Mouse (Mus musculus) CH12.LX (cell line): Measurements from ENCODE around the gene Eif4h. TPM values are rescaled to one million over a fixed set of nuclear protein-coding genes. Genes with fewer than 3 reads are reported as not detected.

ENCODE experiments used
- DNase-seq: peaks from one replicate; pipeline ENCODE4 v3.0.0-alpha.2; 2013; ENCODE audit errors: extremely low read depth
- H3K27ac ChIP-seq: 2 replicates; pipeline ENCODE4 v1.5.1; 2012; ENCODE audit warnings: low read depth, mild to moderate bottlenecking, control low read depth, moderate library complexity; ENCODE audit not compliant: insufficient read depth
- H3K27me3 ChIP-seq: replicated peaks from 2 replicates; pipeline ENCODE3; 2012; ENCODE audit warnings: inconsistent platforms
- H3K36me3 ChIP-seq, 2 experiments: replicated peaks in 1 of 2; 2 replicates each; pipeline versions ENCODE3 to v1.6.1; 2012; ENCODE audit warnings: inconsistent platforms in 1 of 2, low read length in 1 of 2, mild to moderate bottlenecking in 1 of 2, mixed read lengths in 1 of 2, moderate library complexity in 1 of 2; ENCODE audit not compliant: control insufficient read depth in 1 of 2, insufficient read depth in 1 of 2
- H3K4me1 ChIP-seq, 2 experiments: 2 replicates each; pipeline ENCODE4 v1.6.1; 2012; ENCODE audit warnings: inconsistent platforms in 1 of 2, moderate library complexity in 1 of 2; ENCODE audit not compliant: insufficient read depth in 2 of 2, control insufficient read depth in 1 of 2
- H3K4me2 ChIP-seq: 2 replicates; pipeline ENCODE4 v1.6.1; 2012; ENCODE audit warnings: low read depth, mild to moderate bottlenecking, control low read depth; ENCODE audit not compliant: poor library complexity, insufficient read depth, severe bottlenecking
- H3K4me3 ChIP-seq, 3 experiments: fragments of 150-350 bp in 1 of 3; sonication (generic) in 1 of 3; replicated peaks in 1 of 3; 2 replicates each; pipeline versions ENCODE3 to v1.5.1; 2011 to 2012; ENCODE audit warnings: low read depth in 2 of 3, low read length in 2 of 3, mild to moderate bottlenecking in 2 of 3, moderate library complexity in 2 of 3, control low read depth in 1 of 3, improper control_type of control experiment in 1 of 3, inconsistent platforms in 1 of 3, mixed read lengths in 1 of 3; ENCODE audit not compliant: poor library complexity in 1 of 3
- H3K79me2 ChIP-seq: replicated peaks from 2 replicates; pipeline ENCODE4 v1.6.1; 2012; ENCODE audit warnings: mild to moderate bottlenecking, moderate library complexity; ENCODE audit not compliant: control insufficient read depth, poor library complexity, insufficient read depth, severe bottlenecking; ENCODE audit errors: extremely low read depth
- H3K9ac ChIP-seq: 2 replicates; pipeline ENCODE4 v1.6.1; 2012; ENCODE audit warnings: low read depth, mild to moderate bottlenecking, control low read depth, moderate library complexity; ENCODE audit not compliant: insufficient read depth
- H3K9me3 ChIP-seq: replicated peaks from 2 replicates; pipeline ENCODE3; 2012; ENCODE audit warnings: low read length, inconsistent platforms, mixed read lengths
- CHD2 ChIP-seq: IDR thresholded peaks from 2 replicates; pipeline ENCODE4 v1.6.1; 2011; ENCODE audit warnings: low read length, improper control_type of control experiment
- CTCF ChIP-seq, 2 experiments: IDR thresholded peaks in 1 of 2; conservative IDR thresholded peaks in 1 of 2; 2 replicates each; pipeline ENCODE4 v1.5.1; 2011 to 2012; ENCODE audit warnings: low read depth in 2 of 2, low read length in 2 of 2, improper control_type of control experiment in 1 of 2, inconsistent platforms in 1 of 2, mild to moderate bottlenecking in 1 of 2, moderate library complexity in 1 of 2
- E2F4 ChIP-seq: IDR thresholded peaks from 2 replicates; pipeline ENCODE4 v1.6.1; 2011; ENCODE audit warnings: low read depth, low read length, improper control_type of control experiment; ENCODE audit not compliant: insufficient replicate concordance
- JUND ChIP-seq: conservative IDR thresholded peaks from 2 replicates; pipeline ENCODE4 v1.6.1; 2011; ENCODE audit warnings: low read depth, low read length, improper control_type of control experiment
- MAX ChIP-seq: IDR thresholded peaks from 2 replicates; pipeline ENCODE4 v1.6.1; 2011; ENCODE audit warnings: low read length, improper control_type of control experiment
- MAZ ChIP-seq: IDR thresholded peaks from 2 replicates; pipeline ENCODE4 v1.6.1; 2012; ENCODE audit warnings: low read depth, mild to moderate bottlenecking, inconsistent platforms, low read length, improper control_type of control experiment, moderate library complexity
- SMC3 ChIP-seq: IDR thresholded peaks from 2 replicates; pipeline ENCODE4 v1.6.1; 2011; ENCODE audit warnings: low read depth, low read length, improper control_type of control experiment
- TBP ChIP-seq: conservative IDR thresholded peaks from 2 replicates; pipeline ENCODE4 v1.6.1; 2011; ENCODE audit warnings: low read depth, low read length, improper control_type of control experiment
- UBTF ChIP-seq: IDR thresholded peaks from 2 replicates; pipeline ENCODE4 v1.6.1; 2012; ENCODE audit warnings: low read depth, mild to moderate bottlenecking, inconsistent platforms, low read length, improper control_type of control experiment, moderate library complexity
- USF1 ChIP-seq: IDR thresholded peaks from 2 replicates; pipeline ENCODE4 v1.6.1; 2014; ENCODE audit warnings: low read depth, mild to moderate bottlenecking, inconsistent platforms, low read length, improper control_type of control experiment
- USF2 ChIP-seq: conservative IDR thresholded peaks from 2 replicates; pipeline ENCODE4 v1.6.1; 2011; ENCODE audit warnings: low read depth, low read length, improper control_type of control experiment
- ZMIZ1 ChIP-seq: IDR thresholded peaks from 2 replicates; pipeline ENCODE4 v1.6.1; 2012; ENCODE audit warnings: low read depth, mild to moderate bottlenecking, inconsistent platforms, low read length, improper control_type of control experiment
- ZNF384 ChIP-seq: IDR thresholded peaks from 2 replicates; pipeline ENCODE4 v1.6.1; 2012; ENCODE audit warnings: low read depth, low read length, improper control_type of control experiment, inconsistent platforms
- dilution Hi-C: fragments of 300-500 bp; cut with MboI; formaldehyde crosslinking; loops from 2 replicates; pipeline ENCODE4 v1.14.3; 2020; ENCODE audit warnings: low sequenced_read_pairs; ENCODE audit not compliant: extremely low pct_unique_long_range_greater_than_20kb, extremely low pct_ligation_motif_present
- in situ Hi-C: fragments of 300-500 bp; cut with MboI; formaldehyde crosslinking; loops from 3 replicates; pipeline ENCODE4 v1.14.3; 2019; ENCODE audit warnings: low sequenced_read_pairs, low pct_ligation_motif_present, low pct_unique_long_range_greater_than_20kb, mixed read lengths
- polyA plus RNA-seq: library from polyadenylated mRNA; unstranded; fragments of >175 nt; gene quantifications from 2 replicates; pipeline ENCODE4 v1.2.1, GENCODE M21; 2012; ENCODE audit warnings: low read depth; ENCODE audit not compliant: insufficient read length
- total RNA-seq, 2 experiments: library from RNA; depleted of rRNA; stranded (reverse); fragments of 300-350 nt in 1 of 2; fragments of >200 nt in 1 of 2; gene quantifications; 2 replicates each; pipeline ENCODE4 v1.2.3; 2012 to 2014

Gene Eif4h
- total and polyA plus RNA-seq, 3 experiments = 391 to 470 (median 408) TPM

GRCm38 (mm10) chr5:134668495-134668894 lies 29.2 kb upstream of the Eif4h start:
- no peak for DNase-seq
- Histone ChIP-seq H3K9ac (no peak overlapping the region), H3K4me3 (no peak overlapping the region), H3K4me2 (no peak overlapping the region), H3K9me3 (peaks cover 3% of the 10 kb centered on the region), H3K4me1 (peaks cover 0 to 16% of the 10 kb centered on the region in 2 experiments; a peak in 2 of 4 replicates), H3K36me3 (peaks cover 19 to 93% of the 10 kb centered on the region in 2 experiments), H3K27me3 (no peaks in the 10 kb centered on the region), H3K79me2 (no peaks in the 10 kb centered on the region), H3K27ac (no peak overlapping the region)
- TF ChIP-seq CTCF (conservative IDR thresholded peaks at IDR 0.05 in 1 of 2, IDR thresholded peaks at IDR 0.05 in 1 of 2; ENCODE audit: low read depth in 2 of 2, low read length in 2 of 2) (peak in 1 of 2 experiments; percentile 52; a peak in 2 of 4 replicates), USF1 (no peak), SMC3 (peak; percentile 27; the same call in 1 of the 2 replicates)
- in situ Hi-C loops (no loop called here), dilution Hi-C loops (no loop called here)

DNA sequence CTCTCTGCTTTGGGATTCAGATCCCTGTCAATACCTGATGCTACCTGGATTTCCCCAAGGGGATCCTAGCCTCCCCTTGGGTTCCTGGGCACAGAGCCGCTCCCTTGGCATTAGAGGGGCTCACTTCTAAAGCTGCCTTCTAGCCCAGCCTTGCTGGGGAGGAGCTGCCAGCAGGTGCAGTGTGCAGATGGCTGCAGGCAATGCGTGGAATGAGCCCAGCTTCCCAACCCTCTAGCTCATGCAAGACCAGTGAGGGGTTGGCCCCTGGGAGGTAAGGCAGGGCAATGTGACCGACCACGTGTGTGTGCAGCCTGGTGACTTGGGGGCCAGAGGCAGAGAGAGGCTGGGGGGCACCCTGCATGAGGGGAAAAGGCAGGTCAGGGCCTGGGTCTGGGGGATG lies 17.4 kb upstream of the Eif4h start:
- DNase-seq = no peak
- Histone ChIP-seq H3K36me3 (peaks cover 0 to 55% of the 10 kb centered on the region in 2 experiments), H3K27ac (no peak overlapping the region), H3K4me1 (peaks cover 5 to 19% of the 10 kb centered on the region in 2 experiments), H3K27me3 (no peaks in the 10 kb centered on the region), H3K4me2 (no peak overlapping the region), H3K4me3 (no peak overlapping the region), H3K79me2 (no peaks in the 10 kb centered on the region), H3K9me3 (no peaks in the 10 kb centered on the region), H3K9ac (no peak overlapping the region)
- dilution Hi-C loops (no loop called here), in situ Hi-C loops (no loop called here)
- no peak for TF ChIP-seq E2F4
- TF ChIP-seq CHD2 = no peak
- TF ChIP-seq ZMIZ1 = no peak
- TF ChIP-seq MAX = no peak
- no peak for TF ChIP-seq ZNF384
- TF ChIP-seq USF2 = no peak
- TF ChIP-seq MAZ = no peak

DNA sequence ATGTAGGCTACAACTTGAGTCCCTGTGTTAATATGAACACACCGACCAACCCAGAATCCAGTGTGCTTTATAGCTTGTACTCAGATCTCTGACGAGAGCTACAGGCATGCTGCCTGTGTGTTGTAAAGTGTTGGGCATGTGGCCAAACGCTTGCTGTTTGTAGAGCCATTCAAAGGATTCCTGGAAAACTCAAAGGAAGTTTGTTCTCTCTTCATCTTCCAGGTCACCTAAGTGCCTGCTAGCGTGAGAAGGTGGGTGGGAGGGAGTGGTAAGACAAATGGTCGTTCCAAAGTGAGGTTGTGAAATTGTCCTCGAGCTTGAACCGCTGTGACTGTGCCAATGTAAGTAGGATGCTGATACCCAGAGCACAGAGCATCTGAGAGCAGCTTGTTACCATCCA lies 12.7 kb upstream of the Eif4h start:
- DNase-seq = no peak
- Histone ChIP-seq H3K4me2 (no peak overlapping the region), H3K27ac (no peak overlapping the region), H3K9me3 (peaks cover 4% of the 10 kb centered on the region), H3K36me3 (peaks cover 0 to 11% of the 10 kb centered on the region in 2 experiments), H3K79me2 (no peaks in the 10 kb centered on the region), H3K9ac (no peak overlapping the region), H3K4me3 (no peak overlapping the region), H3K4me1 (no peaks in the 10 kb centered on the region), H3K27me3 (no peaks in the 10 kb centered on the region)
- in situ Hi-C loops = no loop called here
- dilution Hi-C loops = no loop called here
- TF ChIP-seq TBP (no peak), CTCF (conservative IDR thresholded peaks at IDR 0.05 in 1 of 2, IDR thresholded peaks at IDR 0.05 in 1 of 2; ENCODE audit: low read depth in 2 of 2, low read length in 2 of 2) (no peak), SMC3 (no peak), CHD2 (no peak), UBTF (no peak), E2F4 (no peak), JUND (no peak), USF1 (no peak)
